8 mouse cellular contexts compared by ENCODE assay signal in genomic region chr11:101083083-101083697, GRCm38 (mm10). TPM values are rescaled to one million over a fixed set of nuclear protein-coding genes. Genes with fewer than 3 reads are reported as not detected.
DNase-seq lines count a peak whose midpoint lies in the region; ATAC-seq and TF ChIP-seq lines count a peak whose summit lies in the region.

No protein-coding gene starts in this region.

- H3K4me2 ChIP-seq in embryonic facial prominence, embryonic 15.5 days (replicated peaks): peak overlapping the region; percentile 97

- peaks cover 10% of the 10 kb centered on the region for H3K79me2 ChIP-seq in macrophage (ENCODE audit: inconsistent target)

- H3K27ac ChIP-seq in embryonic facial prominence, embryonic 15.5 days (replicated peaks): peak overlapping the region; percentile 92
- H3K27ac ChIP-seq in kidney, adult 2 months (ENCODE audit: insufficient read depth, low read depth, low read length): peak overlapping the region; percentile 77
- H3K27ac ChIP-seq in macrophage: peak overlapping the region; percentile 90

- no peak for TF ChIP-seq CTCF in kidney, adult 2 months (conservative IDR thresholded peaks at IDR 0.05; ENCODE audit: insufficient read depth, insufficient read length, low read depth, low read length)

- peak; percentile 87 for DNase-seq in kidney, adult 2 months
- DNase-seq in testis, postnatal 10 days (ENCODE audit: low spot score): no peak
- no peak for DNase-seq in gastrocnemius, postnatal 25 days
- DNase-seq in T-cell, adult 2 months (ENCODE audit: low spot score): no peak

- peaks cover 85% of the 10 kb centered on the region for H3K4me1 ChIP-seq in megakaryocyte, embryonic 14.5 days
- peaks cover 49% of the 10 kb centered on the region for H3K4me1 ChIP-seq in embryonic facial prominence, embryonic 15.5 days
- H3K4me1 ChIP-seq in kidney, adult 2 months (ENCODE audit: control insufficient read depth, insufficient read depth, low read length): peaks cover 32% of the 10 kb centered on the region

- no peak for TF ChIP-seq POLR2A in kidney, adult 2 months (IDR thresholded peaks at IDR 0.05; ENCODE audit: low read depth, low read length)

- H3K4me3 ChIP-seq in megakaryocyte, embryonic 14.5 days (replicated peaks): peak overlapping the region; percentile 99
- peak overlapping the region; percentile 71 for H3K4me3 ChIP-seq in embryonic facial prominence, embryonic 15.5 days (replicated peaks)
- H3K4me3 ChIP-seq in kidney, adult 2 months (ENCODE audit: insufficient read depth, low read depth, low read length): peak overlapping the region; percentile 79
- H3K4me3 ChIP-seq in macrophage (ENCODE audit: inconsistent target): peak overlapping the region; percentile 95

- H3K9me3 ChIP-seq in megakaryocyte, embryonic 14.5 days: no peaks in the 10 kb centered on the region
- H3K9me3 ChIP-seq in embryonic facial prominence, embryonic 15.5 days (replicated peaks): no peaks in the 10 kb centered on the region

- 30% methylated on average over 19 of the region's 19 CpGs for WGBS in embryonic facial prominence, embryonic 15.5 days
- WGBS in kidney, adult 2 months: 16% methylated on average over 19 of the region's 19 CpGs
- whole genome bisulfite sequencing in macrophage (ENCODE audit: missing documents): 11% methylated on average over 19 of the region's 19 CpGs

- H3K36me3 ChIP-seq in megakaryocyte, embryonic 14.5 days (replicated peaks; ENCODE audit: low read length): peaks cover 35% of the 10 kb centered on the region
- peaks cover 14% of the 10 kb centered on the region; the same call in 1 of the 2 replicates for H3K36me3 ChIP-seq in embryonic facial prominence, embryonic 15.5 days
- H3K36me3 ChIP-seq in kidney, adult 2 months (ENCODE audit: control insufficient read depth, insufficient read depth, low read length): no peaks in the 10 kb centered on the region
- H3K36me3 ChIP-seq in macrophage (ENCODE audit: inconsistent target): no peaks in the 10 kb centered on the region

- ATAC-seq in megakaryocyte, adult 5-6 weeks (ENCODE audit: poor library complexity, severe bottlenecking): no peak
- ATAC-seq in embryonic facial prominence, embryonic 15.5 days (ENCODE audit: insufficient number of reproducible peaks, low FRiP score, low TSS enrichment, low read depth): no peak

- H3K27me3 ChIP-seq in megakaryocyte, embryonic 14.5 days (replicated peaks): peaks cover 19% of the 10 kb centered on the region
- peaks cover 30% of the 10 kb centered on the region for H3K27me3 ChIP-seq in embryonic facial prominence, embryonic 15.5 days
- H3K27me3 ChIP-seq in kidney, adult 2 months (replicated peaks; ENCODE audit: control insufficient read depth, insufficient read depth, low read length): no peaks in the 10 kb centered on the region

- H3K9ac ChIP-seq in embryonic facial prominence, embryonic 15.5 days: peak overlapping the region; percentile 88

RNA-seq across cellular contexts. Expression of gene Coasy, which starts 0.8 kb away (rescaled TPM):
- 17.7 and 36.8 TPM in 2 replicates for polyA plus RNA-seq in megakaryocyte, embryonic 14.5 days (2012; ENCODE audit: insufficient read depth, low replicate concordance)
- total RNA-seq in megakaryocyte, adult 5-6 weeks (2015): 10.6 and 13.1 TPM in 2 replicates
- 11.4 and 15.8 TPM in 2 replicates for total RNA-seq in megakaryocyte, adult 5-6 weeks (2017)
- 43.2 and 44.9 TPM in 2 replicates for polyA plus RNA-seq in embryonic facial prominence, embryonic 15.5 days (2015; fragmentation: Nextera tagmentation; extraction: Ambion mirVana)
- polyA plus RNA-seq in kidney, adult 2 months (2012; rRNA removed): 154 and 200 TPM in 2 replicates
- 10 to 100 TPM in 17 of 26 experiments, 1 to 10 TPM in 9; 2.1 to 38.3 (median 14.5) TPM for total RNA-seq in macrophage (2018; cell fraction: chromatin; rRNA removed)
- 10 to 100 TPM; 10.3 to 24.7 (median 18.6) TPM for total RNA-seq in macrophage (2018; cell fraction: cytosol; rRNA removed)
- 10 to 100 TPM in 18 of 26 experiments, 1 to 10 TPM in 8; 4.7 to 27.9 (median 13.6) TPM for total RNA-seq in macrophage (2018; cell fraction: nucleus; rRNA removed)
- 18.6 to 23.1 TPM (median 19.3 TPM) in 3 replicates for polyA plus RNA-seq in macrophage (2018)
- 10 to 100 TPM in 1 of 2 experiments, 1 to 10 TPM in 1; 7.9 to 10.3 TPM for total RNA-seq in gastrocnemius, postnatal 25 days (2021)

RNA-seq across cellular contexts. Expression of gene Mlx, which starts 3.9 kb away (rescaled TPM):
- 2.8 and 12.4 TPM in 2 replicates for polyA plus RNA-seq in megakaryocyte, embryonic 14.5 days (2012; ENCODE audit: insufficient read depth, low replicate concordance)
- total RNA-seq in megakaryocyte, adult 5-6 weeks (2015): 62.7 and 64.8 TPM in 2 replicates
- total RNA-seq in megakaryocyte, adult 5-6 weeks (2017): 79.3 and 96.0 TPM in 2 replicates
- 50.3 and 52.0 TPM in 2 replicates for polyA plus RNA-seq in embryonic facial prominence, embryonic 15.5 days (2015; fragmentation: Nextera tagmentation; extraction: Ambion mirVana)
- 56.9 and 67.9 TPM in 2 replicates for polyA plus RNA-seq in kidney, adult 2 months (2012; rRNA removed)
- total RNA-seq in macrophage (2018; cell fraction: chromatin; rRNA removed): 10 to 100 TPM in 14 of 26 experiments, 1 to 10 TPM in 12; 1.7 to 29.3 (median 11.5) TPM
- total RNA-seq in macrophage (2018; cell fraction: cytosol; rRNA removed): 10 to 100 TPM; 22.4 to 58.9 (median 42.9) TPM
- total RNA-seq in macrophage (2018; cell fraction: nucleus; rRNA removed): 10 to 100 TPM in 21 of 26 experiments, 1 to 10 TPM in 5; 6.4 to 56.4 (median 22.1) TPM
- 33.1 to 44.4 TPM (median 37.3 TPM) in 3 replicates for polyA plus RNA-seq in macrophage (2018)
- total RNA-seq in gastrocnemius, postnatal 25 days (2021): 10 to 100 TPM in 1 of 2 experiments, 1 to 10 TPM in 1; 7.5 to 11.0 TPM

RNA-seq across cellular contexts. Expression of gene Hsd17b1, which starts 5.0 kb away (rescaled TPM):
- polyA plus RNA-seq in megakaryocyte, embryonic 14.5 days (2012; ENCODE audit: insufficient read depth, low replicate concordance): 3.5 and 5.8 TPM in 2 replicates
- total RNA-seq in megakaryocyte, adult 5-6 weeks (2015): 0.11 and 0.45 TPM in 2 replicates
- total RNA-seq in megakaryocyte, adult 5-6 weeks (2017): 0.29 TPM in 1 of 2 replicates, not detected in the other
- polyA plus RNA-seq in embryonic facial prominence, embryonic 15.5 days (2015; fragmentation: Nextera tagmentation; extraction: Ambion mirVana): 0.24 and 0.25 TPM in 2 replicates
- 0.44 and 0.83 TPM in 2 replicates for polyA plus RNA-seq in kidney, adult 2 months (2012; rRNA removed)
- total RNA-seq in macrophage (2018; cell fraction: chromatin; rRNA removed): 1 to 10 TPM in 14 of 26 experiments, under 1 TPM in 6, not detected in 6; 0.59 to 8.6 (median 1.9) TPM
- total RNA-seq in macrophage (2018; cell fraction: cytosol; rRNA removed): under 1 TPM in 20 of 26 experiments, not detected in 6; 0.09 to 0.73 (median 0.22) TPM
- total RNA-seq in macrophage (2018; cell fraction: nucleus; rRNA removed): 1 to 10 TPM in 15 of 26 experiments, under 1 TPM in 7, not detected in 4; 0.48 to 6.4 (median 1.6) TPM
- polyA plus RNA-seq in macrophage (2018): 0.22 to 0.84 TPM (median 0.32 TPM) in 3 replicates
- total RNA-seq in gastrocnemius, postnatal 25 days (2021): not detected

RNA-seq across cellular contexts. Expression of gene Psmc3ip, which starts 12.0 kb away (rescaled TPM):
- 10.4 TPM in 1 of 2 replicates, not detected in the other for polyA plus RNA-seq in megakaryocyte, embryonic 14.5 days (2012; ENCODE audit: insufficient read depth, low replicate concordance)
- total RNA-seq in megakaryocyte, adult 5-6 weeks (2015): 11.5 and 14.9 TPM in 2 replicates
- total RNA-seq in megakaryocyte, adult 5-6 weeks (2017): 21.3 and 24.1 TPM in 2 replicates
- 32.0 and 33.6 TPM in 2 replicates for polyA plus RNA-seq in embryonic facial prominence, embryonic 15.5 days (2015; fragmentation: Nextera tagmentation; extraction: Ambion mirVana)
- 1.2 and 1.9 TPM in 2 replicates for polyA plus RNA-seq in kidney, adult 2 months (2012; rRNA removed)
- 1 to 10 TPM in 19 of 26 experiments, under 1 TPM in 5, not detected in 2; 0.49 to 4.5 (median 2.4) TPM for total RNA-seq in macrophage (2018; cell fraction: chromatin; rRNA removed)
- 1 to 10 TPM in 22 of 26 experiments, under 1 TPM in 4; 0.62 to 3.1 (median 1.5) TPM for total RNA-seq in macrophage (2018; cell fraction: cytosol; rRNA removed)
- total RNA-seq in macrophage (2018; cell fraction: nucleus; rRNA removed): 1 to 10 TPM in 11 of 26 experiments, under 1 TPM in 11, not detected in 4; 0.49 to 9.9 (median 1.0) TPM
- polyA plus RNA-seq in macrophage (2018): 0.90 to 14.7 TPM (median 3.7 TPM) in 3 replicates
- total RNA-seq in gastrocnemius, postnatal 25 days (2021): 1 to 10 TPM; 1.5 to 1.7 TPM

RNA-seq across cellular contexts. Expression of gene Naglu, which starts 13.4 kb away (rescaled TPM):
- 30.7 and 32.1 TPM in 2 replicates for polyA plus RNA-seq in megakaryocyte, embryonic 14.5 days (2012; ENCODE audit: insufficient read depth, low replicate concordance)
- 7.2 and 7.9 TPM in 2 replicates for total RNA-seq in megakaryocyte, adult 5-6 weeks (2015)
- 8.9 and 9.1 TPM in 2 replicates for total RNA-seq in megakaryocyte, adult 5-6 weeks (2017)
- polyA plus RNA-seq in embryonic facial prominence, embryonic 15.5 days (2015; fragmentation: Nextera tagmentation; extraction: Ambion mirVana): 15.1 and 16.6 TPM in 2 replicates
- polyA plus RNA-seq in kidney, adult 2 months (2012; rRNA removed): 50.6 and 60.6 TPM in 2 replicates
- 10 to 100 TPM in 25 of 26 experiments, 1 to 10 TPM in 1; 8.9 to 64.4 (median 19.4) TPM for total RNA-seq in macrophage (2018; cell fraction: chromatin; rRNA removed)
- total RNA-seq in macrophage (2018; cell fraction: cytosol; rRNA removed): 100 to 1,000 TPM in 24 of 26 experiments, 10 to 100 TPM in 2; 92.9 to 248 (median 144) TPM
- total RNA-seq in macrophage (2018; cell fraction: nucleus; rRNA removed): 100 to 1,000 TPM in 25 of 26 experiments, 10 to 100 TPM in 1; 38.7 to 225 (median 159) TPM
- 71.6 to 194 TPM (median 117 TPM) in 3 replicates for polyA plus RNA-seq in macrophage (2018)
- total RNA-seq in gastrocnemius, postnatal 25 days (2021): 1 to 10 TPM; 3.3 to 3.9 TPM
